Mouse (Mus musculus) CH12.LX (cell line): ENCODE data around the gene Ube2h. TPM values are rescaled to one million over a fixed set of nuclear protein-coding genes. Genes with fewer than 3 reads are reported as not detected.

Experiments
- DNase-seq: peaks from one replicate; pipeline ENCODE4 v3.0.0-alpha.2; 2013; ENCODE audit errors: extremely low read depth
- H3K27ac ChIP-seq: 2 replicates; pipeline ENCODE4 v1.5.1; 2012; ENCODE audit warnings: low read depth, mild to moderate bottlenecking, control low read depth, moderate library complexity; ENCODE audit not compliant: insufficient read depth
- H3K27me3 ChIP-seq: replicated peaks from 2 replicates; pipeline ENCODE3; 2012; ENCODE audit warnings: inconsistent platforms
- H3K36me3 ChIP-seq, 2 experiments: replicated peaks in 1 of 2; 2 replicates each; pipeline versions ENCODE3 to v1.6.1; 2012; ENCODE audit warnings: inconsistent platforms in 1 of 2, low read length in 1 of 2, mild to moderate bottlenecking in 1 of 2, mixed read lengths in 1 of 2, moderate library complexity in 1 of 2; ENCODE audit not compliant: control insufficient read depth in 1 of 2, insufficient read depth in 1 of 2
- H3K4me1 ChIP-seq, 2 experiments: 2 replicates each; pipeline ENCODE4 v1.6.1; 2012; ENCODE audit warnings: inconsistent platforms in 1 of 2, moderate library complexity in 1 of 2; ENCODE audit not compliant: insufficient read depth in 2 of 2, control insufficient read depth in 1 of 2
- H3K4me2 ChIP-seq: 2 replicates; pipeline ENCODE4 v1.6.1; 2012; ENCODE audit warnings: low read depth, mild to moderate bottlenecking, control low read depth; ENCODE audit not compliant: poor library complexity, insufficient read depth, severe bottlenecking
- H3K4me3 ChIP-seq, 3 experiments: fragments of 150-350 bp in 1 of 3; sonication (generic) in 1 of 3; replicated peaks in 1 of 3; 2 replicates each; pipeline versions ENCODE3 to v1.5.1; 2011 to 2012; ENCODE audit warnings: low read depth in 2 of 3, low read length in 2 of 3, mild to moderate bottlenecking in 2 of 3, moderate library complexity in 2 of 3, control low read depth in 1 of 3, improper control_type of control experiment in 1 of 3, inconsistent platforms in 1 of 3, mixed read lengths in 1 of 3; ENCODE audit not compliant: poor library complexity in 1 of 3
- H3K79me2 ChIP-seq: replicated peaks from 2 replicates; pipeline ENCODE4 v1.6.1; 2012; ENCODE audit warnings: mild to moderate bottlenecking, moderate library complexity; ENCODE audit not compliant: control insufficient read depth, poor library complexity, insufficient read depth, severe bottlenecking; ENCODE audit errors: extremely low read depth
- H3K9ac ChIP-seq: 2 replicates; pipeline ENCODE4 v1.6.1; 2012; ENCODE audit warnings: low read depth, mild to moderate bottlenecking, control low read depth, moderate library complexity; ENCODE audit not compliant: insufficient read depth
- H3K9me3 ChIP-seq: replicated peaks from 2 replicates; pipeline ENCODE3; 2012; ENCODE audit warnings: low read length, inconsistent platforms, mixed read lengths
- BHLHE40 ChIP-seq: IDR thresholded peaks from 2 replicates; pipeline ENCODE4 v1.6.1; 2011; ENCODE audit warnings: mild to moderate bottlenecking, low read depth, low read length, improper control_type of control experiment
- CTCF ChIP-seq, 2 experiments: IDR thresholded peaks in 1 of 2; conservative IDR thresholded peaks in 1 of 2; 2 replicates each; pipeline ENCODE4 v1.5.1; 2011 to 2012; ENCODE audit warnings: low read depth in 2 of 2, low read length in 2 of 2, improper control_type of control experiment in 1 of 2, inconsistent platforms in 1 of 2, mild to moderate bottlenecking in 1 of 2, moderate library complexity in 1 of 2
- E2F4 ChIP-seq: IDR thresholded peaks from 2 replicates; pipeline ENCODE4 v1.6.1; 2011; ENCODE audit warnings: low read depth, low read length, improper control_type of control experiment; ENCODE audit not compliant: insufficient replicate concordance
- ELF1 ChIP-seq: IDR thresholded peaks from 2 replicates; pipeline ENCODE4 v1.6.1; 2014; ENCODE audit warnings: low read depth, mild to moderate bottlenecking, inconsistent platforms, low read length, improper control_type of control experiment
- EP300 ChIP-seq: IDR thresholded peaks from 2 replicates; pipeline ENCODE4 v1.6.1; 2011; ENCODE audit warnings: low read length, improper control_type of control experiment
- ETS1 ChIP-seq: conservative IDR thresholded peaks from 2 replicates; pipeline ENCODE4 v1.6.1; 2012; ENCODE audit warnings: low read depth, mild to moderate bottlenecking, inconsistent platforms, low read length, improper control_type of control experiment, moderate library complexity
- HCFC1 ChIP-seq: IDR thresholded peaks from 2 replicates; pipeline ENCODE4 v1.6.1; 2012; ENCODE audit warnings: low read depth, mild to moderate bottlenecking, inconsistent platforms, low read length, improper control_type of control experiment
- IRF4 ChIP-seq: IDR thresholded peaks from 2 replicates; pipeline ENCODE4 v1.6.1; 2014; ENCODE audit warnings: low read depth, mild to moderate bottlenecking, inconsistent platforms, low read length, improper control_type of control experiment
- JUN ChIP-seq: IDR thresholded peaks from 2 replicates; pipeline ENCODE4 v1.6.1; 2011; ENCODE audit warnings: low read depth, mild to moderate bottlenecking, low read length, improper control_type of control experiment, moderate library complexity; ENCODE audit not compliant: insufficient read depth
- JUND ChIP-seq: conservative IDR thresholded peaks from 2 replicates; pipeline ENCODE4 v1.6.1; 2011; ENCODE audit warnings: low read depth, low read length, improper control_type of control experiment
- KAT2A ChIP-seq: IDR thresholded peaks from 2 replicates; pipeline ENCODE4 v1.6.1; 2012; ENCODE audit warnings: low read length, improper control_type of control experiment, inconsistent platforms; ENCODE audit not compliant: insufficient replicate concordance
- MAZ ChIP-seq: IDR thresholded peaks from 2 replicates; pipeline ENCODE4 v1.6.1; 2012; ENCODE audit warnings: low read depth, mild to moderate bottlenecking, inconsistent platforms, low read length, improper control_type of control experiment, moderate library complexity
- MYC ChIP-seq: IDR thresholded peaks from 2 replicates; pipeline ENCODE4 v1.6.1; 2011; ENCODE audit warnings: low read depth, mild to moderate bottlenecking, improper control_type of control experiment, low read length
- PAX5 ChIP-seq: IDR thresholded peaks from 2 replicates; pipeline ENCODE4 v1.6.1; 2012; ENCODE audit warnings: low read length, inconsistent platforms, mixed read lengths
- POLR2AphosphoS2 ChIP-seq: IDR thresholded peaks from 2 replicates; pipeline ENCODE4 v1.6.1; 2011; ENCODE audit warnings: low read depth, low read length, improper control_type of control experiment
- SIN3A ChIP-seq: IDR thresholded peaks from 2 replicates; pipeline ENCODE4 v1.6.1; 2012; ENCODE audit warnings: low read length, improper control_type of control experiment, inconsistent platforms
- UBTF ChIP-seq: IDR thresholded peaks from 2 replicates; pipeline ENCODE4 v1.6.1; 2012; ENCODE audit warnings: low read depth, mild to moderate bottlenecking, inconsistent platforms, low read length, improper control_type of control experiment, moderate library complexity
- USF2 ChIP-seq: conservative IDR thresholded peaks from 2 replicates; pipeline ENCODE4 v1.6.1; 2011; ENCODE audit warnings: low read depth, low read length, improper control_type of control experiment
- ZC3H11A ChIP-seq: IDR thresholded peaks from 2 replicates; pipeline ENCODE4 v1.6.1; 2012; ENCODE audit warnings: low read depth, mild to moderate bottlenecking, inconsistent platforms, low read length, improper control_type of control experiment
- ZMIZ1 ChIP-seq: IDR thresholded peaks from 2 replicates; pipeline ENCODE4 v1.6.1; 2012; ENCODE audit warnings: low read depth, mild to moderate bottlenecking, inconsistent platforms, low read length, improper control_type of control experiment
- ZNF384 ChIP-seq: IDR thresholded peaks from 2 replicates; pipeline ENCODE4 v1.6.1; 2012; ENCODE audit warnings: low read depth, low read length, improper control_type of control experiment, inconsistent platforms
- dilution Hi-C: fragments of 300-500 bp; cut with MboI; formaldehyde crosslinking; loops from 2 replicates; pipeline ENCODE4 v1.14.3; 2020; ENCODE audit warnings: low sequenced_read_pairs; ENCODE audit not compliant: extremely low pct_unique_long_range_greater_than_20kb, extremely low pct_ligation_motif_present
- in situ Hi-C: fragments of 300-500 bp; cut with MboI; formaldehyde crosslinking; loops from 3 replicates; pipeline ENCODE4 v1.14.3; 2019; ENCODE audit warnings: low sequenced_read_pairs, low pct_ligation_motif_present, low pct_unique_long_range_greater_than_20kb, mixed read lengths
- polyA plus RNA-seq: library from polyadenylated mRNA; unstranded; fragments of >175 nt; gene quantifications from 2 replicates; pipeline ENCODE4 v1.2.1, GENCODE M21; 2012; ENCODE audit warnings: low read depth; ENCODE audit not compliant: insufficient read length
- total RNA-seq, 2 experiments: library from RNA; depleted of rRNA; stranded (reverse); fragments of 300-350 nt in 1 of 2; fragments of >200 nt in 1 of 2; gene quantifications; 2 replicates each; pipeline ENCODE4 v1.2.3; 2012 to 2014

Ube2h gene
- total and polyA plus RNA-seq, 3 experiments, result 6.1 to 13.4 (median 13.4) TPM

GRCm38 (mm10) chr6:30239207-30239606 lies 65.1 kb downstream of the Ube2h start:
- H3K36me3 ChIP-seq, result peaks cover 7 to 48% of the 10 kb centered on the region in 2 experiments
- TF ChIP-seq JUN, result no peak
- TF ChIP-seq CTCF (conservative IDR thresholded peaks at IDR 0.05 in 1 of 2, IDR thresholded peaks at IDR 0.05 in 1 of 2; ENCODE audit: low read depth in 2 of 2, low read length in 2 of 2), result no peak
- no peak for TF ChIP-seq SIN3A
- TF ChIP-seq HCFC1, result no peak
- TF ChIP-seq MAZ, result no peak
- no peak for TF ChIP-seq JUND
- no peak for TF ChIP-seq ZNF384
- TF ChIP-seq MYC, result no peak
- TF ChIP-seq EP300, result no peak
- TF ChIP-seq POLR2AphosphoS2, result no peak
- TF ChIP-seq UBTF, result no peak
- TF ChIP-seq ETS1, result no peak
- H3K27ac ChIP-seq, result no peak overlapping the region

GRCm38 (mm10) chr6:30238079-30238478 lies 66.3 kb downstream of the Ube2h start:
- DNase-seq, result no peak
- in situ Hi-C loops, result no loop called here
- Histone ChIP-seq H3K4me3 (no peak overlapping the region), H3K79me2 (no peaks in the 10 kb centered on the region), H3K4me1 (peaks cover 2 to 20% of the 10 kb centered on the region in 2 experiments), H3K36me3 (peaks cover 4 to 49% of the 10 kb centered on the region in 2 experiments), H3K27me3 (no peaks in the 10 kb centered on the region), H3K27ac (no peak overlapping the region), H3K4me2 (no peak overlapping the region)
- dilution Hi-C loops, result no loop called here
- TF ChIP-seq SIN3A, result no peak
- TF ChIP-seq ZNF384, result peak; percentile 49; the same call in 1 of the 2 replicates
- TF ChIP-seq, all 38 proteins: peak for 1
- Histone ChIP-seq H3K9ac (no peak overlapping the region), H3K9me3 (no peaks in the 10 kb centered on the region)

More at GRCm38 (mm10) chr6:30239207-30239606, 65.1 kb downstream of the Ube2h start:
- no peaks in the 10 kb centered on the region for H3K79me2 ChIP-seq
- no peaks in the 10 kb centered on the region for H3K9me3 ChIP-seq
- no peaks in the 10 kb centered on the region for H3K27me3 ChIP-seq
- H3K9ac ChIP-seq, result no peak overlapping the region
- DNase-seq, result no peak
- no peak overlapping the region for H3K4me2 ChIP-seq
- in situ Hi-C loops (no loop called here), dilution Hi-C loops (no loop called here)
- H3K4me3 ChIP-seq, result no peak overlapping the region
- H3K4me1 ChIP-seq, result peaks cover 2 to 20% of the 10 kb centered on the region in 2 experiments

DNA sequence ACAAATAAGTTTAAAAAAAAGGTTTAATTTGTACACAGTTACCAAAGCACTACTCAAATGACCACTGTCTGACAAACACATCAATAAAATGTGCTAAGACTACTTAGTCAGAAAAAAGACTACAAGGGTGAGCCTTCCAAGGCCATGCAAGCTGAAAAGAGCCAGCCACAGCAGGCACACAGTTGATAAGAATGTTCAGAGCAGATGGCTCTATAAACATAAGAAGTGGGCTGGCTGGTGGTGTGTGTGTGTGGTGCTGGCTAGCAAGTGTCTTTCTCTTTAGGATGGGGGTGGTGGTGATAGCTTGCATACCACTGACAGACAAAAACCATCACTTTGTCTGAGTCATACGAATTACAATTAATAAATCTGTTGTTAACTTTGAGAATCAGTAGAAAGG lies 67.8 kb downstream of the Ube2h start:
- Histone ChIP-seq H3K79me2 (no peaks in the 10 kb centered on the region), H3K4me3 (no peak overlapping the region), H3K9ac (no peak overlapping the region), H3K9me3 (no peaks in the 10 kb centered on the region), H3K27me3 (no peaks in the 10 kb centered on the region), H3K27ac (no peak overlapping the region), H3K36me3 (peaks cover 4 to 48% of the 10 kb centered on the region in 2 experiments), H3K4me1 (peaks cover 2 to 20% of the 10 kb centered on the region in 2 experiments), H3K4me2 (no peak overlapping the region)
- TF ChIP-seq JUND, result no peak
- TF ChIP-seq ZMIZ1, result no peak
- no peak for TF ChIP-seq IRF4
- no peak for TF ChIP-seq HCFC1
- no peak for TF ChIP-seq USF2
- no peak for TF ChIP-seq E2F4
- TF ChIP-seq KAT2A, result no peak
- no peak for TF ChIP-seq MAZ
- no peak for TF ChIP-seq POLR2AphosphoS2
- no peak for TF ChIP-seq ZC3H11A
- no peak for TF ChIP-seq ELF1
- no peak for TF ChIP-seq ZNF384
- TF ChIP-seq BHLHE40, result no peak
- no peak for TF ChIP-seq SIN3A
- TF ChIP-seq PAX5, result no peak
- TF ChIP-seq ETS1, result no peak
- no peak for TF ChIP-seq MYC
- dilution Hi-C loops (no loop called here), in situ Hi-C loops (no loop called here)
- DNase-seq, result no peak
